30 mouse cellular contexts compared by ENCODE assay signal in the genomic region with DNA sequence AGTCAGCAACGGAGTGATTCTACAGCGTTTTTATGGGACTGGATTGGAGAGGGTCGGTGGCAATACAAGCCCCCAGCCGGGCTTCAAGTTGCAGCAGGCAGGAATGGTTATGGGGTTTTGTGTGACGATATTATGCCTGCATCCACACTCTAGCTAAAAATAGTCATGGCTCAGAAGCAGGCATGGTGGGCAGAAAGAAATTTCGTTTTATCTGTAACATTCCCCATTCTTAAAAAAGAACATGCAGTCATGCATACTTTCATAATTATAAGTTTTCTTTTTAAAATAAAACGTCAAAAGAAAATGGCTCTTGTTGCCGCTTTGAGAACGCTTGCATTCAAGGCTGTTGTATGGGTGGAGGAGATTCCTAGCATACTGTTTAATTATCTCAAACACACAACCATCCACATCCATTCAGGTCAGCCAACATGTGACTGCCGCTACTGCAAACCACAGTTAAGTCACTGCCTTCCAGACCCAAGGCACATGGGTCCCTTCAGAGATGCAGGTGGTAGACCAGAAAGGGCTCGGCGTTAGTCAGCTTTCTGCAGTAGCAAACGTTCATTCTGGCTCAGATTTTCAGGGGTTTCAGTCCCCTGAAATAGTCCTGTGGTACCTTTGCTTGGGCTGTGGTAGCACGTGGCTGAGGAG. TPM values are rescaled to one million over a fixed set of nuclear protein-coding genes. Genes with fewer than 3 reads are reported as not detected.
DNase-seq lines count a peak whose midpoint lies in the region; ATAC-seq lines count a peak whose summit lies in the region.
"Had no signal": no experiment of that assay in that cellular context is flagged by ENCODE, and none has a peak within 500 bp of the region (broad histone marks: within the 10 kb centered on the region; RNA-seq: fewer than 3 reads in every experiment).

No protein-coding gene starts in this region.

- no peaks in the 10 kb centered on the region for H3K27me3 ChIP-seq in embryonic facial prominence, embryonic 15.5 days
- H3K27me3 ChIP-seq: forebrain, embryonic 15.5 days; heart, embryonic 13.5 days; liver, embryonic 12.5 days; neural tube, embryonic 12.5 days had no signal

- H3K4me2 ChIP-seq in embryonic facial prominence, embryonic 15.5 days (replicated peaks): no peak overlapping the region
- H3K4me2 ChIP-seq: forebrain, embryonic 15.5 days; heart, embryonic 13.5 days; hindbrain, embryonic 14.5 days; liver, embryonic 12.5 days; midbrain, embryonic 11.5 days; neural tube, embryonic 12.5 days had no signal

- H3K9me3 ChIP-seq in embryonic facial prominence, embryonic 15.5 days (replicated peaks): no peaks in the 10 kb centered on the region
- H3K9me3 ChIP-seq: forebrain, embryonic 15.5 days; heart, embryonic 13.5 days; liver, embryonic 12.5 days; neural tube, embryonic 12.5 days had no signal

- peak; percentile 27 to 43 for DNase-seq in frontal cortex, postnatal 36 days (ENCODE audit: low spot score in 2 of 2)
- DNase-seq in frontal cortex, postnatal 14 days (ENCODE audit: low spot score in 2 of 2): no peak
- DNase-seq in right cerebral cortex, adult 18-20 months: peak; percentile 10
- no peak for DNase-seq in right cerebral cortex, postnatal 14 days
- no peak for DNase-seq in embryo, embryonic 9.5 days (ENCODE audit: extremely low spot score)
- DNase-seq in cerebellum, postnatal 36 days: no peak
- DNase-seq: adrenal gland, postnatal 10 days; cerebellum, adult 11 months; cerebellum, adult 9-10 months; gastrocnemius, postnatal 36 days; heart, adult 2 months; heart, postnatal 10 days; kidney, adult 11 months; kidney, postnatal 25 days; liver, postnatal 0 days; lung, postnatal 36 days; thymus, postnatal 14 days had no signal

- no peak overlapping the region for H3K4me3 ChIP-seq in embryonic facial prominence, embryonic 15.5 days (replicated peaks)
- H3K4me3 ChIP-seq: forebrain, embryonic 15.5 days; heart, adult 2 months; heart, embryonic 13.5 days; liver, embryonic 12.5 days; neural tube, embryonic 12.5 days had no signal

- ATAC-seq in embryonic facial prominence, embryonic 15.5 days (ENCODE audit: insufficient number of reproducible peaks, low FRiP score, low TSS enrichment, low read depth): peak; percentile 67; the same call in 1 of the 2 replicates
- ATAC-seq: forebrain, embryonic 15.5 days; liver, embryonic 12.5 days; liver, postnatal 0 days; midbrain, embryonic 16.5 days had no signal

- H3K27ac ChIP-seq in embryonic facial prominence, embryonic 15.5 days (replicated peaks): no peak overlapping the region
- H3K27ac ChIP-seq: forebrain, embryonic 15.5 days; heart, adult 2 months; heart, embryonic 13.5 days; hindbrain, embryonic 14.5 days; liver, embryonic 12.5 days; neural tube, embryonic 12.5 days had no signal

- WGBS in embryonic facial prominence, embryonic 15.5 days: 54% methylated on average over 14 of the region's 14 CpGs

- no peaks in the 10 kb centered on the region for H3K4me1 ChIP-seq in embryonic facial prominence, embryonic 15.5 days
- H3K4me1 ChIP-seq: forebrain, embryonic 15.5 days; liver, embryonic 12.5 days; neural tube, embryonic 12.5 days had no signal

- H3K36me3 ChIP-seq in embryonic facial prominence, embryonic 15.5 days: no peaks in the 10 kb centered on the region
- H3K36me3 ChIP-seq: forebrain, embryonic 15.5 days; heart, embryonic 13.5 days; liver, embryonic 12.5 days; neural tube, embryonic 12.5 days had no signal

- H3K9ac ChIP-seq in embryonic facial prominence, embryonic 15.5 days: no peak overlapping the region
- H3K9ac ChIP-seq: forebrain, embryonic 15.5 days; heart, embryonic 13.5 days; hindbrain, embryonic 14.5 days; liver, embryonic 12.5 days; liver, postnatal 0 days; neural tube, embryonic 12.5 days had no signal

RNA-seq across cellular contexts. Expression of a gene that starts 16.8 kb away (rescaled TPM):
- polyA plus RNA-seq in embryonic facial prominence, embryonic 15.5 days (2015; fragmentation: Nextera tagmentation; extraction: Ambion mirVana): 4.5 and 5.5 TPM in 2 replicates

RNA-seq across cellular contexts. Expression of a gene that starts 17.6 kb away (rescaled TPM):
- polyA plus RNA-seq in embryonic facial prominence, embryonic 15.5 days (2015; fragmentation: Nextera tagmentation; extraction: Ambion mirVana): 9.2 and 9.4 TPM in 2 replicates
- polyA plus RNA-seq: liver, embryonic 12.5 days; liver, postnatal 0 days; small intestine, adult 2 months had no signal

RNA-seq across cellular contexts. Expression of a gene that starts 29.6 kb away (rescaled TPM):
- not detected in 2 replicates for polyA plus RNA-seq in embryonic facial prominence, embryonic 15.5 days (2015; fragmentation: Nextera tagmentation; extraction: Ambion mirVana)
- polyA plus RNA-seq: forebrain, embryonic 15.5 days; heart, embryonic 13.5 days; hindbrain, embryonic 14.5 days; kidney, embryonic 14.5 days; limb, embryonic 14.5 days; liver, embryonic 12.5 days; liver, postnatal 0 days; lung, embryonic 16.5 days; midbrain, embryonic 11.5 days; midbrain, embryonic 16.5 days; neural tube, embryonic 12.5 days; small intestine, adult 2 months; stomach, embryonic 14.5 days had no signal

Comparison
In these comparisons a context has a peak if more than half of its experiments do, and no peak if none do; other contexts are left out.
1. DNase-seq: peak in frontal cortex, postnatal 36 days (2 of 2) and right cerebral cortex, adult 18-20 months (single experiment); none in frontal cortex, postnatal 14 days (0 of 2), right cerebral cortex, postnatal 14 days (single experiment), embryo, embryonic 9.5 days (single experiment) and cerebellum, postnatal 36 days (0 of 2).